Mouse (Mus musculus) cerebellum, postnatal 25 days (tissue): ENCODE results near the gene Coil.
"Not testable (repeated sequence)": the region's sequence is repeated elsewhere in the genome, so short reads cannot be mapped to it uniquely, and the experiment has no call there.

Experiments used
- DNase-seq, 2 experiments: peaks; one replicate each; pipeline ENCODE4 v3.0.0; 2021; ENCODE audit warnings: mixed read lengths in 2 of 2

Gene Coil

GRCm38 (mm10) chr11:88973776-88974701 is 4.0 kb downstream of the Coil start:
- DNase-seq, result peak; percentile 96 to 98

DNA sequence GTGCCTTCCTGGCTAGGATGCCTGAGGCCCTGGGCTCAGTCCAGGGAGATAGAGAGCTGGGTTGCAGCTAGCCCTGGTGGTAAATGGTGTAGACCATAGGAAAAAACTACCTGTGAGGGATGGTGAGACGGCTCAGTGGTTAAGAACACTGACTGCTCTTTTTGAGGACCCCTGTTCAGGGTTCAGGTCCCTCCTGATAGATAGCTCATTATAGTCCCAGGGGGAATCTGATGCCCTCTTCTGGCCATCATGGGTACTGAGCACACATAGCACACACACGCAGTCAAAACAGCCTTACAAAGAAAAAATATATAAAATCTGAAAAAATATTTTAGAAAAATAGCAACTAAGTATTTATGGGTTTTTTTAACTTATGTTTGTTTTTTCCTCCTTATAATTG is 6.3 kb downstream of the Coil start:
- DNase-seq, result no peak

DNA sequence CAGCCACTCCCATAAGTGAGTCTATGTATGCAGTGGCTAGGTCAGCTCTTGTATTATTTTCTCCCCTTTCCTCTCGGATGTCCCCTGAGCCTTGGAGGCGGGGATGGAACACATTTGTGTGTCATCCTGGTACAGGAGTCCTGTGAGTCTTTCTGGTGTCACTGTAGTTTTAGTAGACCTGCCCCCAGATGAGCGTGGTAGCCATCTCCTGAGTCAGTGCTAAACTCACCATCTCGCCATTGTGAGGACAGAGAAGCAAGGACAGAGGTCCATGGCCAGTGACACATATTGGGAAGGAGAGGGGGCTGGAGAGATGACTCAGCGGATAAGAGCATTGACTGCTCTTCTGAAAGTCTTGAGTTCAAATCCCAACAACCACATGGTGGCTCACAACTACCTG is 7.1 kb downstream of the Coil start:
- DNase-seq, result no peak

DNA sequence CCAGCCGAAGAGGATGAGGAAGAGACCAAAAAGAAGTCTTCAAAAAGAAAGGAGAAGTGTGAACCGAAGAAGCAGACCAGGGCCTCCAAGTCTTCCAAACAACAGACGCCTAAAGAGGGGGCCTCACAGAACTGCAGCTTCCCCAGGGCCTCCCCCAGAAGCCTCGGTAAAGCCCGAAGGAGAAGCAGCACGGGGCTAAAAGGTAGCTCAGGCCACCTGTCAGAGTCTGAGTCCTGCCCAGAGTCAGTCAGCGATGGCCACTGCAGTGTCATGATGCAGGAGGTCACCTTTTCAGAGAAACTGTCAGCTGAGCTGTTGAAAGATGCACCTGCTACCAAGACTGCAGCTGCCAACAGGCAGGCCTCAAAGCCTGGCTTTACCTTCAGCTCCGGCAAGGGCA is 11.3 kb downstream of the Coil start:
- DNase-seq, result no peak

GRCm38 (mm10) chr11:88986616-88987015 is 16.6 kb downstream of the Coil start:
- no peak for DNase-seq

GRCm38 (mm10) chr11:88988956-88989355 is 18.9 kb downstream of the Coil start:
- no peak for DNase-seq

GRCm38 (mm10) chr11:88989530-88989929 is 19.5 kb downstream of the Coil start:
- DNase-seq, result no peak

- no peak for DNase-seq
Observed at GRCm38 (mm10) chr11:88993186-88993585, 23.1 kb downstream of the Coil start.

DNA sequence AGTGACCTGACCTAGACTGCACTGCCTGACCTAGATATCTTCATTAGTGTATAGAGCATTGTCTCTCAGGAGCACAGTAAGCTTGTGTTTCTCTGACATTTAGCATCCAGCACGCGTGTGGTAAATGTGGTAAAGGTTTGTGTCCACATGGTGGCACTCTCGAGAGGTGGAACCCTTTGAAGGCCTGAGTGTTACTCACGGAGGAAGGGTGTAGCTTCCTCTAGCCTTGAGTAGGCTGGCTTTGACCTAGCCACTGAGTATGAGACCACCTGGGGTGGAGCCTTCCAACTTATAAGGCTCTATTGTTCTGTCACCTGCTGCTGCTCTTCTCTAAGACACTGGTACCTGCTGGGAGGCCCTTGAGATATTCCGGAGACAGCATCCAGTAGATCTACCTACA is 23.6 kb downstream of the Coil start:
- peak in 1 of 2 experiments; percentile 43 for DNase-seq

GRCm38 (mm10) chr11:88994492-88994891 is 24.4 kb downstream of the Coil start:
- no peak for DNase-seq

- DNase-seq, result no peak
Observed at GRCm38 (mm10) chr11:88995616-88996015, 25.6 kb downstream of the Coil start.

DNA sequence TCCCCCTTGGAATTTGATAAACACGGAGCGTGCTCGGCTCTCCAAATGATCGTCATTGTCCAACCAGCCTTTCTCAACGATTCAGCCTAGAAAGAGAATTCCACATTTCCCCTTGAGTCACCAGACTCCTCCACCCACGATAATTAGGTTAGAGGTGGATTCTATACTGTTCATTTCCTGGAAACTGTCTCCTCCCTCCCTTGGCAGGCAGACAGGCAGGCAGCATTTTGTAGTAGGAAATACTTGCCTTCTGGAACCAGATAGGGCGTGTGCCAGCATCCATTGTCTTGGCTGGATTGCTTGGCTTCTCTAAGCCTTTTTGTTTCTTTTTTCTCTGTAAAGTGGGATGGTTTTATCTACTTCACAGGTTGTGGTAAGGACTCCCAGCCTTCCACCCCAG is 26.4 kb downstream of the Coil start:
- DNase-seq, result no peak

- not testable (repeated sequence) for DNase-seq
Observed at GRCm38 (mm10) chr11:88997343-88997742, 27.3 kb downstream of the Coil start.

- DNase-seq, result no peak
Observed at GRCm38 (mm10) chr11:88998406-88998805, 28.4 kb downstream of the Coil start.

- DNase-seq, result peak in 1 of 2 experiments; percentile 25
Observed at GRCm38 (mm10) chr11:88998974-88999722, 29.1 kb downstream of the Coil start, which contains the start of gene Trim25. Gene Trim25, plus strand, starts transcription at chr11:88999376.

DNA sequence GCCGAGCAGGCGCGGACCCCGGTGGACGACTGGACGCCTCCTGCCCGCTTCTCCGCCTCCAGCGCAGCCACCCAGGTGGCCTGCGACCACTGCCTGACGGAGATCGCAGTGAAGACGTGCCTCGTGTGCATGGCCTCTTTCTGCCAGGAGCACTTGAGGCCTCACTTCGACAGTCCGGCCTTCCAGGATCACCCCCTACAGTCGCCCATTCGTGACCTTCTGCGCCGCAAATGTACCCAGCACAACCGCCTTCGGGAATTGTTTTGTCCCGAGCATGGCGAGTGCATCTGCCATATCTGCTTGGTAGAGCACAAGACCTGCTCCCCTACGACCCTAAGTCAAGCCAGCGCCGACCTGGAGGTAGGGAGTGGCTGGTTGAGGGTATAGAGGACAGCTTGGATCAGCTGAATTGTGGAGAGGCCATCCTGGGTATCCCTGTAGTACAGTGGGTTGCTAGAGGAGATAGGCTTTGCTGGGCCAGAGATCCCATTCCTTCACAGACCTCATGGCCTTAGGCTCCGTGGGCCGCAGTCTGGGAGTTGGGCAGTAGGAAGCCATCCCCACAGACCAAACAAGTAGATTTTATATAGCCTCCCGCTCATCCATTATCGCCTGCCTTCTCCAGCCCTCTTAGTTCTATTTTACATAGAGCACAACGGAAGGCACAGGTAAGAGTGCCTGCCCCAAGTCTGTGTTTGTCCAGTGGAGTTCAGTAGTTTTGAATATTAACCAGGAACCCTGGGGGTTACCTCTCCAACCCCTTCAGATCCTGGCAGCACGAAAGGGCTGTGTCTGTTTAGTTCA is 29.9 kb downstream of the Coil start:
- no peak for DNase-seq

DNA sequence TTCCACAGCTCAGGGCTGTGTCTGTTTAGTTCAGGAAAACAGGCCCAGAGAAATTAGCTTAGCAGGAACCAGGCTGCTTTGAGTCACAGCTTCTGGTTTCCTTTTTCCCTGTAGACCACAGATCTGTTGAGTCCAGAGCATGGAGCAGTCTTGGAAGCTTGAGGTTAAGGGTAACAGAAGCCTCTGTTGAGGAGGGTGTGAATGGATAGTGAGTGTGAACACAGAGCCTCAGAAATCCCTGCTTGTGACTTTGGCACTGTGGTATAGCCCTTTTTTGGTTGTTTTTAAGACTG is 30.4 kb downstream of the Coil start:
- DNase-seq, result no peak

GRCm38 (mm10) chr11:89001569-89001968 is 31.5 kb downstream of the Coil start:
- no peak for DNase-seq

- no peak for DNase-seq
Observed at GRCm38 (mm10) chr11:89002068-89002467, 32.0 kb downstream of the Coil start.

- no peak for DNase-seq
Observed at GRCm38 (mm10) chr11:89002621-89003020, 32.6 kb downstream of the Coil start.

DNA sequence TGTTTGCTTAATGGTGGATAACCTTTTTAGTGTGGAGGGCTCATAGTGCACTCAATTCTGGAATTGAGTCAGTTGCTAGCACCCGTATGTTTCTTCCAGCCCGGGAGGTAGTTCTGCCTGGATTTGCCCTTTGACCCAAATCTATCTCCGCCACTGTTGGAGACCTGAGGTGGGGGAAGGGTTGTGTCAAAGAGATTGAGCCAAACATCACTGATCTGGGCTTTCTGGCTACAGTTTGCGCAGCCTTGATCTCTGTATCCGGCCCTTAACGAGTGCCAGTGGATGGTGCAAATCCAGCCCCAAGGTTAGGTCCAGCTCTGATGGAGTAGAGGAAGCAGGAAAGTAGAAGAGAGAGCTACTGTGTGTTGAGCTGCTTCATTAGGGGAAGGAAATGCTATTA is 33.0 kb downstream of the Coil start:
- DNase-seq, result no peak

DNA sequence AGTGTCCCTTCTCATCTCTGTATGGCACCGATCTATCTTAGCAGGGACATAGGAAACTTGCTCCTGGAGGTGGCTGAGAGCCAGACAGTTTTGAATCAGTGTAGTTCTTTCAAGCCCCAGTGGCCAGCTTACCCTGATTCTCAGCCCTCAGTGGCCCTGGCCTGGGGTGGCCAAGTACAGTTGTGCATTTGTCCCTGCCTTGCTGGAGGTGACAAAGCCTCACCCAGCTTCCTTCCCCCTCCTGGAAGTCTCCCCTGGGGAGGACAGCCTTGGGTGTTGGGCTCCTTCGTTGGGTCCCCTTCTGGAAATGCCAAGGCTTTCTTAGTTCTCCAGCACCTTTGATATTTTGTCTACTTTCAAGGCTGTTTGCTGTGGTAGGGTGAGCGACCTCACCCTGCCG is 33.7 kb downstream of the Coil start:
- no peak for DNase-seq

DNA sequence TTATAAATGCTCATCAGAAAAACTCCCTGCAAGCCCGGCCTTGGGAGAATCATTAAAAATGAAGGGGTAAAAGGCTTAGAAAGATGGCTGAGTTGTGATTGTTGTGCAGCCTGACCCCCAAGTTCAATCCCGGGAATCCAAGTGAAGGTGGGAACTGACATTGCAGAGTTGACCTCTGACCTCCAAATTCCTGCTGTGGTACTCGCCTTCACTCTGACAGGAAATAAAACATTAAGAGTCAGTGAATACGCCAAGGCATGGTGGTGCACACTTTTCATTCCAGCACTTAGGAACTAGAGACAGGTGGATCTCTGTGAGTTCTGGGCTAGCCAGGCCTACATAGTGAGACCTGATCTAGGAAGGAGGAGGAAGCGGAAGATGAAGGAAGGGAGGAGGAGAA is 35.4 kb downstream of the Coil start:
- DNase-seq, result no peak
